Mouse (Mus musculus) limb, embryonic 12.5 days (tissue): ENCODE measurements around the gene Foxn3. TPM values are rescaled to one million over a fixed set of nuclear protein-coding genes. Genes with fewer than 3 reads are reported as not detected.

ENCODE experiments used
- ATAC-seq: fragments of 200-750 bp; cut with Nextera tagmentation; 2 replicates; pipeline ENCODE4 v1.8.0; 2017; ENCODE audit warnings: low read depth, moderate TSS enrichment; ENCODE audit not compliant: insufficient number of reproducible peaks, insufficient read depth, low FRiP score, low TSS enrichment
- H3K27ac ChIP-seq: fragments of 300-500 bp; sonication (generic); 2 replicates; pipeline ENCODE4 v1.5.1; 2016; ENCODE audit warnings: mild to moderate bottlenecking, moderate library complexity
- H3K27me3 ChIP-seq: fragments of 300-500 bp; sonication (generic); 2 replicates; pipeline ENCODE4 v1.6.1; 2016; ENCODE audit warnings: mild to moderate bottlenecking, moderate library complexity
- H3K36me3 ChIP-seq: fragments of 300-500 bp; sonication (generic); 2 replicates; pipeline ENCODE4 v1.6.1; 2016; ENCODE audit warnings: mild to moderate bottlenecking, moderate library complexity
- H3K4me1 ChIP-seq: fragments of 300-500 bp; sonication (generic); replicated peaks from 2 replicates; pipeline ENCODE4 v1.6.1; 2016
- H3K4me2 ChIP-seq: fragments of 300-500 bp; sonication (generic); 2 replicates; pipeline ENCODE4 v1.6.1; 2016; ENCODE audit warnings: mild to moderate bottlenecking, moderate library complexity
- H3K4me3 ChIP-seq: fragments of 300-500 bp; sonication (generic); replicated peaks from 2 replicates; pipeline ENCODE4 v1.5.1; 2016; ENCODE audit warnings: mild to moderate bottlenecking
- H3K9ac ChIP-seq: fragments of 300-500 bp; sonication (generic); replicated peaks from 2 replicates; pipeline ENCODE4 v1.6.1; 2016; ENCODE audit warnings: mild to moderate bottlenecking, moderate library complexity
- H3K9me3 ChIP-seq: fragments of 300-500 bp; sonication (generic); 2 replicates; pipeline ENCODE4 v1.6.1; 2016; ENCODE audit warnings: mild to moderate bottlenecking, moderate library complexity
- WGBS: fragments of 180-500 bp; shearing (Covaris S2); methylation state at CpG from one replicate; pipeline ENCODE4 v1.1.7; 2016; 5-methylcytosine and 5-hydroxymethylcytosine counted together
- polyA plus RNA-seq: library from polyadenylated mRNA; unstranded; fragments of >200 nt; fragmentation: Nextera tagmentation; extraction: Ambion mirVana; gene quantifications from 2 replicates; pipeline ENCODE4 v1.2.1, GENCODE M21; 2016

The Foxn3 gene
- polyA plus RNA-seq, 1 experiment from 2014 or later, result 115 TPM

DNA sequence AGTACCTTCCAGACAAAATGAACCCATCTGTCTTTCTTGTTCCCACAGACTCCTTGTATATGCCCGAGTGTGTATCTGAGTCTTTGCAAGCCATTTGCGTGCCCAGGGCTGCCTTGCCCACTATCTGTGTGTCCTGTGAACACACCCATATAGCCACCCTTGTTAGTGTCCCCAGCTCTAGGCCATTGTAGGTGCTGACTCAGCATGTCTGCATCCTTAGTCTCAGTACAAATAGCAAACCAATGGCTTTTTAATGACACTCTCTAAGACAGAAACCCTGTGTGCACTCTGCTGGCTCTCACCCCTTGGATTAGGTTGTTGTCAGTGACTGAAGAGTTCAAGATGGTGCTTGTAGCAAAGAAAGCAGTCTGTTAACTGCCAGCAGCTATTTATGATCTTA is 33.0 kb upstream of the Foxn3 start:
- 87% methylated on average over 2 of the region's 2 CpGs for WGBS
- Histone ChIP-seq H3K4me2 (no peak overlapping the region), H3K27ac (no peak overlapping the region), H3K9me3 (peaks cover 5% of the 10 kb centered on the region; the same call in 1 of the 2 replicates), H3K9ac (no peak overlapping the region), H3K36me3 (no peaks in the 10 kb centered on the region), H3K4me1 (0 out of 2 replicates have a peak, but pooled peaks cover 3% of the 10 kb centered on the region), H3K27me3 (no peaks in the 10 kb centered on the region), H3K4me3 (no peak overlapping the region)
- no peak for ATAC-seq

DNA sequence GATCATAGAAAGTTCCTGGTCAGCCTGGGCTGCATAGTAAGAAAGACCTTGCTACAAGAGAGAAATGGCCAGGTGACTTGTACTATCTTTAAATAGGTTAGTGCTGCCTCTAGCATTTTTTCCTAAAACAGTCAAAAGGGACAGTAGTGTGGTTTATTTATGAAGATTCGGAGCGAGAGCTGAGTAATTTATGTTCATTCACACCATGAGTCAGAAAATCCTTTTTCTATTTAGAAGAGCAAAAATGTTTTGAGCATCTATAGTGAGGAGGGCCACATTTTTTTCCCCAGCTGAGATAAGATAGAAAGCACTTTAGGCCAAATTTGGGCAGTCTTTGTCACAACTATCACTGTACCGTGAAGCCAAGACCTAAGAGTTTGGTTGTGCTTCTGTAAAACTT is 24.0 kb upstream of the Foxn3 start:
- ATAC-seq, result no peak
- no peak overlapping the region for H3K4me3 ChIP-seq
- no peaks in the 10 kb centered on the region for H3K9me3 ChIP-seq
- H3K9ac ChIP-seq, result no peak overlapping the region
- no peaks in the 10 kb centered on the region for H3K27me3 ChIP-seq
- H3K27ac ChIP-seq, result no peak overlapping the region
- H3K4me1 ChIP-seq, result no peaks in the 10 kb centered on the region
- H3K36me3 ChIP-seq, result no peaks in the 10 kb centered on the region
- WGBS, result 86% methylated on average over 3 of the region's 3 CpGs
- H3K4me2 ChIP-seq, result no peak overlapping the region

DNA sequence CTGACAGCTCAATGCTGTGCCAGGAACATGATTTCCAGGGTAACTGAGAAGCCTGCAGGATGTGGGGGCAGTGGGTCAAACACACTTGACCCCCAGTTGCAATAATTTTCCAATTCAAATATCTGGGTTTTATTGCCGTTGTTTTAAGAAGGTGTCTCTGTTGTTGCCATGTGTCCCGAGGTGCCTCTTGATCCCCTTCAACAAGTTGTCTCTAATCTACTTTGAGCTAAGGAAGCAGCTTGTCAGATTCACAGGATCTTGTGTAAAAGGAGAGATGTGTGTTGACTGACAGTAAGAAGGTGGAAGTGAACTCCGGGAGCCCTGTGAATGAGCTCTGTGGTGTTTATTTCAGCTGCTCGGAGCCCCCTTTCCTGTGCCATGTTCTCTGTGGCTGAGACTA is 16.6 kb upstream of the Foxn3 start:
- H3K27me3 ChIP-seq, result no peaks in the 10 kb centered on the region
- no peak overlapping the region for H3K4me2 ChIP-seq
- no peak overlapping the region for H3K9ac ChIP-seq
- no peak overlapping the region for H3K4me3 ChIP-seq
- no peak overlapping the region for H3K27ac ChIP-seq
- H3K9me3 ChIP-seq, result no peaks in the 10 kb centered on the region
- no peaks in the 10 kb centered on the region for H3K4me1 ChIP-seq
- 26% methylated on average over 4 of the region's 4 CpGs for WGBS
- no peaks in the 10 kb centered on the region for H3K36me3 ChIP-seq
- ATAC-seq, result no peak

DNA sequence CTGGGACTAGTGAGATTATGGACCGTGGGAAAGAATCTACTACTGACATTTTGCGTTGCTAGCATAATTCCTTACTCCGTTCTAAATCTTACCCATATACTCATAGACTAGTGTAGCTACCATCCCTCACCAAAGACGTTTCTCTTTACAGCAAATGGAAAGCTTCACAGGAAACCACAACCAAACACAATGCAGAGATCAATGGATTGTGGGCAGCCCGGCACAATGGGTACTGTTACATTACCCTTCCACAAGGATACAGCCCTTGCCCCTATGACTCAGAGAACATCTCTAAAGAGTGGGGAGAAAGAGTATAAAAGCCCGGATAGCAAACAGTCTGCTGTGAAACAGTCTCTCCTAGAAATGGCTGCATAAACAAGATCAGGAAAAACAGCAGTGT is 13.3 kb upstream of the Foxn3 start:
- H3K4me3 ChIP-seq, result no peak overlapping the region
- no peaks in the 10 kb centered on the region for H3K36me3 ChIP-seq
- H3K9me3 ChIP-seq, result no peaks in the 10 kb centered on the region
- H3K27me3 ChIP-seq, result no peaks in the 10 kb centered on the region; the same call in 1 of the 2 replicates
- H3K27ac ChIP-seq, result no peak overlapping the region
- no peak overlapping the region for H3K9ac ChIP-seq
- no peak for ATAC-seq
- no peaks in the 10 kb centered on the region for H3K4me1 ChIP-seq
- no peak overlapping the region for H3K4me2 ChIP-seq
- 81% methylated on average over 6 of the region's 6 CpGs for WGBS

DNA sequence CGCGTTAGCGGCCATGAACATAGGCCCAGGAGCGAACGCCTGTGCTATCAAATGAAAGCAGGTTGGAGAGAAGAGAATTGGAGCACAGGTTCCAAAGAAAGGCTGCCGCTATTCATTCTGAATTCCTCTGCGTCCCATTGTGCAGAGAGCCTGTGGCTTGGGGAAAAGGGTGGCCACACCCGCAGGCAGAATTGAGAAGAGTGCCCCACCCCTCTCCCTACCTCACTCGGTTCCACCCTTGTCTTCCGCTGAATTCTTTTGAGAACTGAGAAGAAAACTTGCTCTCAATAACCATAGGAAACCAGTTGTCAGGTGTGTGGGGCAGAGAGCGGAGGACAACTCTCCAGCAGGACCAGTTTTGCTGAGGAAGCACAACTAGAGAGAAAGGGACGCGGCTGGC is 10.9 kb upstream of the Foxn3 start:
- no peaks in the 10 kb centered on the region; the same call in 1 of the 2 replicates for H3K27me3 ChIP-seq
- H3K4me1 ChIP-seq, result peaks cover 12% of the 10 kb centered on the region
- no peak overlapping the region for H3K9ac ChIP-seq
- no peak overlapping the region for H3K27ac ChIP-seq
- H3K36me3 ChIP-seq, result no peaks in the 10 kb centered on the region
- H3K9me3 ChIP-seq, result no peaks in the 10 kb centered on the region
- 50% methylated on average over 13 of the region's 13 CpGs for WGBS
- ATAC-seq, result no peak
- H3K4me3 ChIP-seq, result no peak overlapping the region
- no peak overlapping the region for H3K4me2 ChIP-seq

DNA sequence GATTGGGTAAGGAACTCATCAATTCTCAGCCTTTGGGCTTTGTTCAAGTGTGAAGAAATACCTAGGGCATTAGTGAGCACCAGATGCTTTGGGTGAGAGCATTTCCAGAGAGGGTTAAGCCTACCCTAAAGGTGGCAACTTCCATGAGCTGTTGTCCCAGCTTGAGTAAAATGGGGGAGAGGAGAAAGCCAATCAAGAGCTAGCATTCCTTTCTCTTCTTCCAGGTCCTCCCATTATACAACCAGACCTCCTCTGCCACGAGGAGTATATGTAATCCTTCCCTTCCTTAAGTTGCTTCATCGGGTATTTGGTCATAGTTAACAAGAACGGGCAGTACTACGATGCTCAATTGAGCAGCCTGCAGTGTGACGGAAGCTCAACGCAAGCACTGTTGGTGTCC is 9.7 kb upstream of the Foxn3 start:
- H3K27ac ChIP-seq, result no peak overlapping the region
- no peak overlapping the region for H3K4me3 ChIP-seq
- 90% methylated on average over 6 of the region's 6 CpGs for WGBS
- peaks cover 12% of the 10 kb centered on the region for H3K4me1 ChIP-seq
- H3K36me3 ChIP-seq, result no peaks in the 10 kb centered on the region
- no peaks in the 10 kb centered on the region; the same call in 1 of the 2 replicates for H3K27me3 ChIP-seq
- no peak overlapping the region for H3K9ac ChIP-seq
- no peak overlapping the region for H3K4me2 ChIP-seq
- H3K9me3 ChIP-seq, result no peaks in the 10 kb centered on the region
- ATAC-seq, result no peak

DNA sequence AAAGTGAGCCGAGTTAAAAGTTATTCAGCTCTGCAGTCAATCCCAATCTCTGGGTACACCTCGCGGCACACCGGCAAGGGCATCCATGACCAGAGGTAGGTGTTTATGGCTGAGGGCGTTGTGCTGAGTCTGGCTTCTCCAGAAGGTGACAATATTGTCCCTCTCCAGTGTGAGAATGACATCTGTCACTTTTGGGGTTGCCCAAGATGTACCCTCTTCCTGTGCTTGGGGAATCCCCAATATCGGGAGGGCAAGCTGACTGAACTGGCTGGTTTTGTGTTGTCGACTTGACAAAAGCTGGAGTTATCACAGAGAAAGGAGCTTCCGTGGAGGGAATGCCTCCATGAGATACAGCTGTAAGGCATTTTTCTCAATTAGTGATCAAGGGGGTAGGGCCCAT is 8.6 kb upstream of the Foxn3 start:
- H3K4me1 ChIP-seq, result peaks cover 12% of the 10 kb centered on the region
- peaks cover under 1% of the 10 kb centered on the region; the same call in 1 of the 2 replicates for H3K27me3 ChIP-seq
- 91% methylated on average over 8 of the region's 8 CpGs for WGBS
- no peak overlapping the region for H3K27ac ChIP-seq
- H3K4me2 ChIP-seq, result no peak overlapping the region
- no peaks in the 10 kb centered on the region for H3K36me3 ChIP-seq
- no peak for ATAC-seq
- no peak overlapping the region for H3K9ac ChIP-seq
- no peak overlapping the region for H3K4me3 ChIP-seq
- H3K9me3 ChIP-seq, result no peaks in the 10 kb centered on the region

DNA sequence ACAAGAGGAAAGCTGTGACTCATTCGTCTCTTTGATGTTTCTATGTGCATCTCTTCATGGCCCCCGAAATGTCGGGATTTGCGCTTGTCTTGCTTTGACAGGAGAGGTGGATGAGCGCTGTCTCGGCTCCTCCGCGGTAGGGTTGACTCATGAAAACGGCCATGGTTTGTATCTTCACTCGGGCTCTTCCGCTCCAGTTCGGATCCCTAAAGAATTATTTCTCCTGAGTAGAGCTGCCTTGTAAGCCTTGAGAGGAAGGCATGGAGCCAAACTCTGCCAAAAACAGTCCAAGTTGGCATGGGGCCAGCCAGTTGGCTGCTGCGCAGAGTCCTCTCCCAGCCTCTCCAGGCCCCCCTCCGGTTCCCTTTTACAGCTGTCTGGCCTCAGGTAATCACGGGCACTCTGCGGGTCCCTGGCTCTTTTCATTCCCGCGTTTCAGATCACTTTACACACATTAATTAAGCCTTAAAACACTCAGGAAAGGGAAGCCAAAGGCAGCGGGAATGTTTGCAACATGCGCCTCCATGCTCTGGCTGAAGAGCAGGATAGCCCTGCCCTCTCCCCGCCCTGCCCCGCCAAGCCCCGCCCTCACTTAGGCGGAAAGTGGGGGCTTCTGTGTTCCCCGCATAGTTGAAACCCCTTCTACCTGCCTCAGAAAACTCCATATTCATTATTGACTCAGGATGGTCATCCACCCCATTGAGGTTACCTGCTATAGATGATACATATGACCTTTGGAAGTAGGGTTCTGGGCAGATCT is 7.0 kb upstream of the Foxn3 start:
- H3K4me3 ChIP-seq, result no peak overlapping the region

DNA sequence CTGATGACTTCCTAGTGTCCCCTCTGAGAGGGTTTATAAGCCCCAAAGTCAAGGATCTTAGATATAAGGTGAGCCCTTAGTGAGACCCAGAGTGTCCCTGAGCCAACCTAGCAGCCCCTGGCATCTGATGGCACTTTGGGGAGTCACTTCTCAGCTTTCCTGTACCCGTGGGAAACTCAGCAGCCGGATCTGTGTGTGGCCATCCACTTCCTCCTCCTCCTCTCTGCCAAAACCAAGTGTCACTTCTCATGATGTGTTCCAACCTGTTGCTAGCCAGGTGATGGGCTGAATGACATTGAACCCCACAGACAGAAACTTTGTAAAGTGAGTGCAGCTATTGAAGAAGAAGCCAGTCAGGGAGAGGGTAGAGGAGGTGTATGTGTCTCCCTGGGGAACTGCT is 2.2 kb upstream of the Foxn3 start:
- Histone ChIP-seq H3K9ac (no peak overlapping the region), H3K4me3 (no peak overlapping the region), H3K27ac (no peak overlapping the region), H3K4me1 (peaks cover 36% of the 10 kb centered on the region), H3K4me2 (no peak overlapping the region), H3K9me3 (no peaks in the 10 kb centered on the region), H3K36me3 (no peaks in the 10 kb centered on the region), H3K27me3 (0 out of 2 replicates have a peak, but pooled peaks cover 2% of the 10 kb centered on the region)
- 76% methylated on average over 2 of the region's 2 CpGs for WGBS
- no peak for ATAC-seq

More for the DNA sequence above, 7.0 kb upstream of the Foxn3 start:
- peaks cover 2% of the 10 kb centered on the region; the same call in 1 of the 2 replicates for H3K27me3 ChIP-seq
- H3K4me1 ChIP-seq, result peaks cover 12% of the 10 kb centered on the region
- H3K27ac ChIP-seq, result peak overlapping the region; percentile 9; the same call in 1 of the 2 replicates
- ATAC-seq, result peak; percentile 71
- no peaks in the 10 kb centered on the region for H3K36me3 ChIP-seq
- no peaks in the 10 kb centered on the region for H3K9me3 ChIP-seq
- WGBS, result 60% methylated on average over 25 of the region's 25 CpGs
- H3K9ac ChIP-seq, result no peak overlapping the region
- H3K4me2 ChIP-seq, result peak overlapping the region; percentile 15

DNA sequence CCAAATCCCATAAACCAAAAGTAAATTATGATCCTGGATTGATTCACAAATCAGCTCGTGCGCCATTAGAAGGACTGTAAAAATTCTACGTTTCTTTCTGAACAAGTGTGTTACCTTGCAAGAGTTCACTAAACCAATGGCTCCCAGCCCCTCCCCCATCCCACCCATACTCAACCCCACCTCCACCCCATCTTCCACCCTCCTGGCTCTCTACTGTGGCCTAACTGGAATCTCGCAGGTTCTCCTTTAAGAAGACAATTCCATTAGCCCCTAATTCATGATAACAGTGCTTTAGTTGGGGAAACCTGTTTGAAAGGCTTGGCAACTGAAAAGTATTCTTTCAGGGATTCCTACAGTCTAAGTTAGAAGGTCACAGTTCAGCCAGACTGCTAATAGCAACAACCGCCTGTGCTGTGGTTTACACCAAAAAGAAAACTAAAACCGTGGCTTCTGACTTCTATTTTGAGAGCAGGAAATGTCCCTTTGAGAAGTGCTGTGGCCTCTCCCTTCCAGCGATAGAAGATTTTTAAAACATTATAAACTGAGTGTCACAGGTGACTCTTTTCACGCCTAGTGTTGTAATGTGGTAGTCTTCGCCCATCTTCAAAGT is 1.0 kb upstream of the Foxn3 start:
- WGBS, result 21% methylated on average over 9 of the region's 9 CpGs
- H3K9ac ChIP-seq, result no peak overlapping the region

DNA sequence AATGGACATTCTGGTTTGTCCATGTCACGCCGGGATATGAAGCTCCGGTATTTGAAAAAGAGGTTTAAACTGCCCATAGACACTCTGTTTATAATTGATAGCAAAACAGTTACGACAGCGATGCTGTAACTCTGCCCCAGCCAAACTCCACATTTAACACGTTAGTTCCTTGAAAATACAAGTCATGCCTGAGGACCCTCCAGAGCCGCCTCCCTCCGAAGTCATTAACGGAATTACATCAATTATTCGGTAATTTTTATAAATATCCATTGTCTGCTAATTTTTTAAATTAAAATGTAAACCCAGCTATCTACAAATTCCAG is 554 bp downstream of the Foxn3 start:
- H3K27me3 ChIP-seq, result 0 out of 2 replicates have a peak, but pooled peaks cover 2% of the 10 kb centered on the region
- no peaks in the 10 kb centered on the region for H3K36me3 ChIP-seq
- no peak for ATAC-seq
- no peaks in the 10 kb centered on the region for H3K9me3 ChIP-seq
- under 1% methylated on average over 10 of the region's 10 CpGs for WGBS
- H3K4me3 ChIP-seq, result peak overlapping the region; percentile 78
- peaks cover 32% of the 10 kb centered on the region for H3K4me1 ChIP-seq
- H3K27ac ChIP-seq, result peak overlapping the region; percentile 41; the same call in 1 of the 2 replicates
- no peak overlapping the region; the same call in 1 of the 2 replicates for H3K9ac ChIP-seq
- H3K4me2 ChIP-seq, result peak overlapping the region; percentile 65

More for the DNA sequence above, 1.0 kb upstream of the Foxn3 start:
- Histone ChIP-seq H3K4me3 (no peak overlapping the region), H3K9me3 (no peaks in the 10 kb centered on the region), H3K4me1 (peaks cover 32% of the 10 kb centered on the region), H3K4me2 (peak overlapping the region; percentile 65), H3K27ac (no peak overlapping the region), H3K27me3 (0 out of 2 replicates have a peak, but pooled peaks cover 2% of the 10 kb centered on the region), H3K36me3 (no peaks in the 10 kb centered on the region)
- no peak for ATAC-seq
